ENCODE assay signal across 18 mouse cellular contexts in genomic region chr3:132510240-132510639, GRCm38 (mm10).
A peak's percentile ranks its signal among the peaks of the same experiment; 100 is the strongest.
DNase-seq lines count a peak whose midpoint lies in the region; ATAC-seq lines count a peak whose summit lies in the region.
"Had no signal": no experiment of that assay in that cellular context is flagged by ENCODE, and none has a peak within 500 bp of the region (broad histone marks: within the 10 kb centered on the region; RNA-seq: fewer than 3 reads in every experiment).

No protein-coding gene starts in this region.

- ATAC-seq in hindbrain, embryonic 12.5 days (ENCODE audit: low FRiP score), result 0 out of 2 replicates have a peak, but pooled peaks have one; percentile 26
- no peak for ATAC-seq in hindbrain, embryonic 14.5 days (ENCODE audit: low FRiP score)
- 0 out of 2 replicates have a peak, but pooled peaks have one; percentile 34 for ATAC-seq in midbrain, embryonic 12.5 days (ENCODE audit: low FRiP score, low read depth)
- ATAC-seq in embryonic facial prominence, embryonic 15.5 days (ENCODE audit: insufficient number of reproducible peaks, low FRiP score, low TSS enrichment, low read depth), result peak; percentile 11; the same call in 1 of the 2 replicates
- no peak for ATAC-seq in forebrain, embryonic 16.5 days
- ATAC-seq: forebrain, embryonic 15.5 days; intestine, embryonic 15.5 days had no signal

- no peak overlapping the region for H3K9ac ChIP-seq in hindbrain, embryonic 12.5 days
- no peak overlapping the region for H3K9ac ChIP-seq in hindbrain, embryonic 14.5 days
- no peak overlapping the region for H3K9ac ChIP-seq in midbrain, embryonic 12.5 days (replicated peaks)
- H3K9ac ChIP-seq in embryonic facial prominence, embryonic 15.5 days, result no peak overlapping the region
- H3K9ac ChIP-seq in forebrain, embryonic 16.5 days (replicated peaks; ENCODE audit: low read depth, low read length), result no peak overlapping the region
- H3K9ac ChIP-seq: forebrain, embryonic 15.5 days; intestine, embryonic 15.5 days had no signal

- WGBS in hindbrain, embryonic 12.5 days, result 45% methylated on average over 1 of the region's 1 CpGs
- 34% methylated on average over 1 of the region's 1 CpGs for WGBS in hindbrain, embryonic 14.5 days
- WGBS in midbrain, embryonic 12.5 days, result 29% methylated on average over 1 of the region's 1 CpGs
- 27% methylated on average over 1 of the region's 1 CpGs for WGBS in midbrain, embryonic 10.5 days
- WGBS in embryonic facial prominence, embryonic 15.5 days, result 19% methylated on average over 1 of the region's 1 CpGs
- 29% methylated on average over 1 of the region's 1 CpGs for WGBS in forebrain, embryonic 16.5 days

- H3K27me3 ChIP-seq in hindbrain, embryonic 12.5 days, result no peaks in the 10 kb centered on the region
- no peaks in the 10 kb centered on the region for H3K27me3 ChIP-seq in hindbrain, embryonic 14.5 days (ENCODE audit: control insufficient read depth, insufficient read depth, low read length)
- no peaks in the 10 kb centered on the region for H3K27me3 ChIP-seq in midbrain, embryonic 12.5 days
- no peaks in the 10 kb centered on the region for H3K27me3 ChIP-seq in midbrain, embryonic 10.5 days (ENCODE audit: low read depth, poor library complexity, severe bottlenecking)
- H3K27me3 ChIP-seq in embryonic facial prominence, embryonic 15.5 days, result no peaks in the 10 kb centered on the region
- no peaks in the 10 kb centered on the region for H3K27me3 ChIP-seq in forebrain, embryonic 16.5 days (replicated peaks; ENCODE audit: control insufficient read depth, insufficient read depth, low read length)
- H3K27me3 ChIP-seq: forebrain, embryonic 15.5 days; intestine, embryonic 15.5 days had no signal

- H3K36me3 ChIP-seq in hindbrain, embryonic 12.5 days, result no peaks in the 10 kb centered on the region
- H3K36me3 ChIP-seq in hindbrain, embryonic 14.5 days (replicated peaks; ENCODE audit: control insufficient read depth, insufficient read depth), result no peaks in the 10 kb centered on the region
- H3K36me3 ChIP-seq in midbrain, embryonic 12.5 days, result no peaks in the 10 kb centered on the region
- H3K36me3 ChIP-seq in midbrain, embryonic 10.5 days, result no peaks in the 10 kb centered on the region
- no peaks in the 10 kb centered on the region for H3K36me3 ChIP-seq in embryonic facial prominence, embryonic 15.5 days
- H3K36me3 ChIP-seq in forebrain, embryonic 16.5 days (ENCODE audit: control insufficient read depth, insufficient read depth), result no peaks in the 10 kb centered on the region
- H3K36me3 ChIP-seq: forebrain, embryonic 15.5 days; heart, embryonic 10.5 days; intestine, embryonic 15.5 days had no signal

- no peak overlapping the region for H3K4me2 ChIP-seq in hindbrain, embryonic 12.5 days (replicated peaks)
- no peak overlapping the region for H3K4me2 ChIP-seq in hindbrain, embryonic 14.5 days (replicated peaks)
- H3K4me2 ChIP-seq in midbrain, embryonic 12.5 days (replicated peaks), result no peak overlapping the region
- no peak overlapping the region for H3K4me2 ChIP-seq in embryonic facial prominence, embryonic 15.5 days (replicated peaks)
- no peak overlapping the region for H3K4me2 ChIP-seq in forebrain, embryonic 16.5 days (ENCODE audit: low read length)
- H3K4me2 ChIP-seq: forebrain, embryonic 15.5 days; intestine, embryonic 15.5 days had no signal

- H3K4me3 ChIP-seq in hindbrain, embryonic 12.5 days, result no peak overlapping the region
- no peak overlapping the region for H3K4me3 ChIP-seq in hindbrain, embryonic 14.5 days (replicated peaks; ENCODE audit: low read length)
- no peak overlapping the region for H3K4me3 ChIP-seq in midbrain, embryonic 12.5 days
- H3K4me3 ChIP-seq in midbrain, embryonic 10.5 days, result no peak overlapping the region
- H3K4me3 ChIP-seq in embryonic facial prominence, embryonic 15.5 days (replicated peaks), result no peak overlapping the region
- H3K4me3 ChIP-seq in forebrain, embryonic 16.5 days (replicated peaks; ENCODE audit: low read length), result no peak overlapping the region
- H3K4me3 ChIP-seq: forebrain, embryonic 15.5 days; heart, embryonic 10.5 days; intestine, embryonic 15.5 days had no signal

- DNase-seq in embryo, embryonic 10.5 days (ENCODE audit: low spot score), result peak; percentile 18
- DNase-seq in embryo, embryonic 11 days, result no peak
- no peak for DNase-seq in hindbrain, embryonic 14.5 days (ENCODE audit: low spot score)
- no peak for DNase-seq in midbrain, embryonic 10.5 days (ENCODE audit: low spot score)
- DNase-seq: adrenal gland, postnatal 25 days; cerebellum, adult 18-20 months; cerebellum, adult 9-11 months; gastrocnemius, postnatal 10 days; heart, adult 18-20 months; heart, postnatal 10 days; heart, postnatal 4 days had no signal

- H3K9me3 ChIP-seq in hindbrain, embryonic 12.5 days (replicated peaks), result no peaks in the 10 kb centered on the region
- no peaks in the 10 kb centered on the region for H3K9me3 ChIP-seq in hindbrain, embryonic 14.5 days (ENCODE audit: control insufficient read depth, low read length)
- no peaks in the 10 kb centered on the region for H3K9me3 ChIP-seq in midbrain, embryonic 12.5 days
- H3K9me3 ChIP-seq in midbrain, embryonic 10.5 days (replicated peaks), result no peaks in the 10 kb centered on the region
- H3K9me3 ChIP-seq in embryonic facial prominence, embryonic 15.5 days (replicated peaks), result no peaks in the 10 kb centered on the region
- no peaks in the 10 kb centered on the region for H3K9me3 ChIP-seq in forebrain, embryonic 16.5 days (ENCODE audit: control insufficient read depth, low read length)
- H3K9me3 ChIP-seq: forebrain, embryonic 15.5 days; heart, embryonic 10.5 days; intestine, embryonic 15.5 days had no signal

- 0 out of 2 replicates have a peak, but pooled peaks cover 4% of the 10 kb centered on the region for H3K4me1 ChIP-seq in hindbrain, embryonic 12.5 days
- no peaks in the 10 kb centered on the region for H3K4me1 ChIP-seq in hindbrain, embryonic 14.5 days (replicated peaks; ENCODE audit: control insufficient read depth, insufficient read depth, low read length)
- H3K4me1 ChIP-seq in midbrain, embryonic 12.5 days, result no peaks in the 10 kb centered on the region
- H3K4me1 ChIP-seq in midbrain, embryonic 10.5 days, result 0 out of 2 replicates have a peak, but pooled peaks cover 4% of the 10 kb centered on the region
- no peaks in the 10 kb centered on the region for H3K4me1 ChIP-seq in embryonic facial prominence, embryonic 15.5 days
- no peaks in the 10 kb centered on the region for H3K4me1 ChIP-seq in forebrain, embryonic 16.5 days (replicated peaks; ENCODE audit: control insufficient read depth, insufficient read depth, low read length)
- H3K4me1 ChIP-seq: forebrain, embryonic 15.5 days; heart, embryonic 10.5 days; intestine, embryonic 15.5 days had no signal

- H3K27ac ChIP-seq in hindbrain, embryonic 12.5 days, result no peak overlapping the region
- H3K27ac ChIP-seq in hindbrain, embryonic 14.5 days, result no peak overlapping the region
- H3K27ac ChIP-seq in midbrain, embryonic 12.5 days (replicated peaks), result no peak overlapping the region
- H3K27ac ChIP-seq in midbrain, embryonic 10.5 days (replicated peaks), result no peak overlapping the region
- H3K27ac ChIP-seq in embryonic facial prominence, embryonic 15.5 days (replicated peaks), result no peak overlapping the region
- no peak overlapping the region for H3K27ac ChIP-seq in forebrain, embryonic 16.5 days (ENCODE audit: low read length)
- H3K27ac ChIP-seq: forebrain, embryonic 15.5 days; heart, embryonic 10.5 days; intestine, embryonic 15.5 days had no signal

Comparison
In these comparisons a context has a peak if more than half of its experiments do, and no peak if none do; other contexts are left out.
1. ATAC-seq: peak in hindbrain, embryonic 12.5 days (single experiment), midbrain, embryonic 12.5 days (single experiment) and embryonic facial prominence, embryonic 15.5 days (single experiment); none in hindbrain, embryonic 14.5 days (single experiment) and forebrain, embryonic 16.5 days (single experiment).